Mouse (Mus musculus) ES-Bruce4 (cell line): ENCODE results near the gene Cux1. TPM values are rescaled to one million over a fixed set of nuclear protein-coding genes. Genes with fewer than 3 reads are reported as not detected.

Source experiments
- H3K27ac ChIP-seq: 2 replicates; pipeline ENCODE4 v1.5.1; 2012; ENCODE audit warnings: low read length, inconsistent platforms; ENCODE audit not compliant: insufficient read depth
- H3K27me3 ChIP-seq: 2 replicates; pipeline ENCODE4 v1.6.1; 2012; ENCODE audit warnings: mild to moderate bottlenecking, low read length, inconsistent platforms; ENCODE audit not compliant: control insufficient read depth, poor library complexity, insufficient read depth, severe bottlenecking
- H3K36me3 ChIP-seq: 2 replicates; pipeline ENCODE4 v1.6.1; 2012; ENCODE audit warnings: inconsistent platforms, mild to moderate bottlenecking, low read length, moderate library complexity; ENCODE audit not compliant: control insufficient read depth, poor library complexity, insufficient read depth, severe bottlenecking
- H3K4me1 ChIP-seq: one replicate; pipeline ENCODE4 v1.8.1; 2011; ENCODE audit warnings: low read length; ENCODE audit not compliant: control insufficient read depth, insufficient read depth
- H3K4me3 ChIP-seq: 2 replicates; pipeline ENCODE4 v1.5.1; 2011; ENCODE audit warnings: low read depth, mild to moderate bottlenecking, low read length
- H3K9ac ChIP-seq: 2 replicates; pipeline ENCODE4 v1.6.1; 2012; ENCODE audit warnings: low read depth, mild to moderate bottlenecking, inconsistent platforms; ENCODE audit not compliant: poor library complexity, severe bottlenecking
- H3K9me3 ChIP-seq: replicated peaks from 2 replicates; pipeline ENCODE4 v1.6.1; 2012; ENCODE audit warnings: mild to moderate bottlenecking, low read length, inconsistent platforms; ENCODE audit not compliant: control insufficient read depth, poor library complexity, insufficient read depth, severe bottlenecking
- CTCF ChIP-seq: IDR thresholded peaks from one replicate; pipeline ENCODE4 v1.8.1; 2011; ENCODE audit warnings: low read depth, low read length
- EP300 ChIP-seq: IDR thresholded peaks from 2 replicates; pipeline ENCODE4 v1.6.1; 2011; ENCODE audit warnings: low read depth, low read length; ENCODE audit not compliant: insufficient read depth
- POLR2A ChIP-seq: IDR thresholded peaks from one replicate; pipeline ENCODE4 v1.8.1; 2011; ENCODE audit warnings: low read length; ENCODE audit not compliant: insufficient read depth
- polyA plus RNA-seq: library from polyadenylated mRNA; stranded (reverse); fragments of >200 nt; gene quantifications from 2 replicates; pipeline ENCODE4 v1.2.4, GENCODE M21; 2011; ENCODE audit warnings: low read depth; ENCODE audit not compliant: missing spikeins, insufficient read depth, insufficient read length

Cux1 gene
- polyA plus RNA-seq, 1 experiment: 37.0 TPM

GRCm38 (mm10) chr5:136414479-136414878 lies 152.8 kb downstream of the Cux1 start:
- Histone ChIP-seq H3K4me1 (no peaks in the 10 kb centered on the region), H3K27ac (no peak overlapping the region), H3K9ac (no peak overlapping the region), H3K36me3 (no peaks in the 10 kb centered on the region), H3K4me3 (no peak overlapping the region), H3K27me3 (no peaks in the 10 kb centered on the region), H3K9me3 (no peaks in the 10 kb centered on the region)
- TF ChIP-seq EP300 (no peak), POLR2A (no peak), CTCF (no peak)

GRCm38 (mm10) chr5:136410681-136411181 lies 156.6 kb downstream of the Cux1 start:
- H3K36me3 ChIP-seq: no peaks in the 10 kb centered on the region
- H3K27ac ChIP-seq: no peak overlapping the region
- no peak for TF ChIP-seq CTCF
- no peak for TF ChIP-seq POLR2A
- no peak for TF ChIP-seq EP300
- H3K9me3 ChIP-seq: no peaks in the 10 kb centered on the region
- no peak overlapping the region for H3K4me3 ChIP-seq
- H3K9ac ChIP-seq: no peak overlapping the region
- no peaks in the 10 kb centered on the region for H3K4me1 ChIP-seq
- no peaks in the 10 kb centered on the region for H3K27me3 ChIP-seq

- TF ChIP-seq POLR2A (no peak), CTCF (no peak), EP300 (no peak)
- no peak overlapping the region for H3K4me3 ChIP-seq
- no peaks in the 10 kb centered on the region for H3K9me3 ChIP-seq
- no peaks in the 10 kb centered on the region for H3K4me1 ChIP-seq
- H3K9ac ChIP-seq: no peak overlapping the region
- H3K36me3 ChIP-seq: no peaks in the 10 kb centered on the region
- H3K27ac ChIP-seq: no peak overlapping the region
- no peaks in the 10 kb centered on the region for H3K27me3 ChIP-seq
Observed at GRCm38 (mm10) chr5:136406357-136406756, 160.9 kb downstream of the Cux1 start.

- no peak overlapping the region for H3K4me3 ChIP-seq
- no peak overlapping the region for H3K9ac ChIP-seq
Observed at GRCm38 (mm10) chr5:136403565-136403961, 163.7 kb downstream of the Cux1 start.

GRCm38 (mm10) chr5:136402622-136403564 lies 164.4 kb downstream of the Cux1 start:
- Histone ChIP-seq H3K4me3 (no peak overlapping the region), H3K9me3 (no peaks in the 10 kb centered on the region), H3K9ac (no peak overlapping the region), H3K27ac (no peak overlapping the region), H3K36me3 (no peaks in the 10 kb centered on the region), H3K27me3 (no peaks in the 10 kb centered on the region), H3K4me1 (no peaks in the 10 kb centered on the region)
- TF ChIP-seq EP300 (no peak), POLR2A (no peak), CTCF (no peak)

More at GRCm38 (mm10) chr5:136403565-136403961, 163.7 kb downstream of the Cux1 start:
- Histone ChIP-seq H3K27ac (no peak overlapping the region), H3K9me3 (no peaks in the 10 kb centered on the region), H3K27me3 (no peaks in the 10 kb centered on the region), H3K36me3 (no peaks in the 10 kb centered on the region), H3K4me1 (no peaks in the 10 kb centered on the region)
- TF ChIP-seq CTCF (no peak), POLR2A (no peak), EP300 (no peak)

- TF ChIP-seq CTCF (no peak), EP300 (no peak), POLR2A (no peak)
- H3K4me3 ChIP-seq: no peak overlapping the region
- no peak overlapping the region for H3K27ac ChIP-seq
- no peaks in the 10 kb centered on the region for H3K4me1 ChIP-seq
- H3K36me3 ChIP-seq: no peaks in the 10 kb centered on the region
- no peak overlapping the region for H3K9ac ChIP-seq
- no peaks in the 10 kb centered on the region for H3K9me3 ChIP-seq
- H3K27me3 ChIP-seq: no peaks in the 10 kb centered on the region
Observed at GRCm38 (mm10) chr5:136398706-136399105, 168.6 kb downstream of the Cux1 start.
